Mouse (Mus musculus) CH12.LX (cell line): ENCODE data around the gene Siglecf. TPM values are rescaled to one million over a fixed set of nuclear protein-coding genes. Genes with fewer than 3 reads are reported as not detected.

ENCODE experiments used
- DNase-seq: peaks from one replicate; pipeline ENCODE4 v3.0.0-alpha.2; 2013; ENCODE audit errors: extremely low read depth
- H3K27ac ChIP-seq: 2 replicates; pipeline ENCODE4 v1.5.1; 2012; ENCODE audit warnings: low read depth, mild to moderate bottlenecking, control low read depth, moderate library complexity; ENCODE audit not compliant: insufficient read depth
- H3K27me3 ChIP-seq: replicated peaks from 2 replicates; pipeline ENCODE3; 2012; ENCODE audit warnings: inconsistent platforms
- H3K36me3 ChIP-seq, 2 experiments: replicated peaks in 1 of 2; 2 replicates each; pipeline versions ENCODE3 to v1.6.1; 2012; ENCODE audit warnings: inconsistent platforms in 1 of 2, low read length in 1 of 2, mild to moderate bottlenecking in 1 of 2, mixed read lengths in 1 of 2, moderate library complexity in 1 of 2; ENCODE audit not compliant: control insufficient read depth in 1 of 2, insufficient read depth in 1 of 2
- H3K4me1 ChIP-seq, 2 experiments: 2 replicates each; pipeline ENCODE4 v1.6.1; 2012; ENCODE audit warnings: inconsistent platforms in 1 of 2, moderate library complexity in 1 of 2; ENCODE audit not compliant: insufficient read depth in 2 of 2, control insufficient read depth in 1 of 2
- H3K4me2 ChIP-seq: 2 replicates; pipeline ENCODE4 v1.6.1; 2012; ENCODE audit warnings: low read depth, mild to moderate bottlenecking, control low read depth; ENCODE audit not compliant: poor library complexity, insufficient read depth, severe bottlenecking
- H3K4me3 ChIP-seq, 3 experiments: fragments of 150-350 bp in 1 of 3; sonication (generic) in 1 of 3; replicated peaks in 1 of 3; 2 replicates each; pipeline versions ENCODE3 to v1.5.1; 2011 to 2012; ENCODE audit warnings: low read depth in 2 of 3, low read length in 2 of 3, mild to moderate bottlenecking in 2 of 3, moderate library complexity in 2 of 3, control low read depth in 1 of 3, improper control_type of control experiment in 1 of 3, inconsistent platforms in 1 of 3, mixed read lengths in 1 of 3; ENCODE audit not compliant: poor library complexity in 1 of 3
- H3K79me2 ChIP-seq: replicated peaks from 2 replicates; pipeline ENCODE4 v1.6.1; 2012; ENCODE audit warnings: mild to moderate bottlenecking, moderate library complexity; ENCODE audit not compliant: control insufficient read depth, poor library complexity, insufficient read depth, severe bottlenecking; ENCODE audit errors: extremely low read depth
- H3K9ac ChIP-seq: 2 replicates; pipeline ENCODE4 v1.6.1; 2012; ENCODE audit warnings: low read depth, mild to moderate bottlenecking, control low read depth, moderate library complexity; ENCODE audit not compliant: insufficient read depth
- H3K9me3 ChIP-seq: replicated peaks from 2 replicates; pipeline ENCODE3; 2012; ENCODE audit warnings: low read length, inconsistent platforms, mixed read lengths
- BHLHE40 ChIP-seq: IDR thresholded peaks from 2 replicates; pipeline ENCODE4 v1.6.1; 2011; ENCODE audit warnings: mild to moderate bottlenecking, low read depth, low read length, improper control_type of control experiment
- CHD1 ChIP-seq: IDR thresholded peaks from 2 replicates; pipeline ENCODE4 v1.6.1; 2012; ENCODE audit warnings: low read depth, low read length, improper control_type of control experiment, inconsistent platforms
- CHD2 ChIP-seq: IDR thresholded peaks from 2 replicates; pipeline ENCODE4 v1.6.1; 2011; ENCODE audit warnings: low read length, improper control_type of control experiment
- CTCF ChIP-seq, 2 experiments: IDR thresholded peaks in 1 of 2; conservative IDR thresholded peaks in 1 of 2; 2 replicates each; pipeline ENCODE4 v1.5.1; 2011 to 2012; ENCODE audit warnings: low read depth in 2 of 2, low read length in 2 of 2, improper control_type of control experiment in 1 of 2, inconsistent platforms in 1 of 2, mild to moderate bottlenecking in 1 of 2, moderate library complexity in 1 of 2
- E2F4 ChIP-seq: IDR thresholded peaks from 2 replicates; pipeline ENCODE4 v1.6.1; 2011; ENCODE audit warnings: low read depth, low read length, improper control_type of control experiment; ENCODE audit not compliant: insufficient replicate concordance
- ELF1 ChIP-seq: IDR thresholded peaks from 2 replicates; pipeline ENCODE4 v1.6.1; 2014; ENCODE audit warnings: low read depth, mild to moderate bottlenecking, inconsistent platforms, low read length, improper control_type of control experiment
- EP300 ChIP-seq: IDR thresholded peaks from 2 replicates; pipeline ENCODE4 v1.6.1; 2011; ENCODE audit warnings: low read length, improper control_type of control experiment
- ETS1 ChIP-seq: conservative IDR thresholded peaks from 2 replicates; pipeline ENCODE4 v1.6.1; 2012; ENCODE audit warnings: low read depth, mild to moderate bottlenecking, inconsistent platforms, low read length, improper control_type of control experiment, moderate library complexity
- GABPA ChIP-seq: IDR thresholded peaks from 2 replicates; pipeline ENCODE4 v1.6.1; 2012; ENCODE audit warnings: low read depth, low read length, improper control_type of control experiment, inconsistent platforms; ENCODE audit not compliant: insufficient replicate concordance
- HCFC1 ChIP-seq: IDR thresholded peaks from 2 replicates; pipeline ENCODE4 v1.6.1; 2012; ENCODE audit warnings: low read depth, mild to moderate bottlenecking, inconsistent platforms, low read length, improper control_type of control experiment
- IRF4 ChIP-seq: IDR thresholded peaks from 2 replicates; pipeline ENCODE4 v1.6.1; 2014; ENCODE audit warnings: low read depth, mild to moderate bottlenecking, inconsistent platforms, low read length, improper control_type of control experiment
- JUND ChIP-seq: conservative IDR thresholded peaks from 2 replicates; pipeline ENCODE4 v1.6.1; 2011; ENCODE audit warnings: low read depth, low read length, improper control_type of control experiment
- KAT2A ChIP-seq: IDR thresholded peaks from 2 replicates; pipeline ENCODE4 v1.6.1; 2012; ENCODE audit warnings: low read length, improper control_type of control experiment, inconsistent platforms; ENCODE audit not compliant: insufficient replicate concordance
- MAFK ChIP-seq: IDR thresholded peaks from 2 replicates; pipeline ENCODE4 v1.6.1; 2011; ENCODE audit warnings: low read length, improper control_type of control experiment; ENCODE audit not compliant: insufficient replicate concordance
- MAX ChIP-seq: IDR thresholded peaks from 2 replicates; pipeline ENCODE4 v1.6.1; 2011; ENCODE audit warnings: low read length, improper control_type of control experiment
- MAZ ChIP-seq: IDR thresholded peaks from 2 replicates; pipeline ENCODE4 v1.6.1; 2012; ENCODE audit warnings: low read depth, mild to moderate bottlenecking, inconsistent platforms, low read length, improper control_type of control experiment, moderate library complexity
- MXI1 ChIP-seq: IDR thresholded peaks from 2 replicates; pipeline ENCODE4 v1.6.1; 2011; ENCODE audit warnings: mild to moderate bottlenecking, low read depth, low read length, improper control_type of control experiment
- MYC ChIP-seq: IDR thresholded peaks from 2 replicates; pipeline ENCODE4 v1.6.1; 2011; ENCODE audit warnings: low read depth, mild to moderate bottlenecking, improper control_type of control experiment, low read length
- NELFE ChIP-seq: IDR thresholded peaks from 2 replicates; pipeline ENCODE4 v1.6.1; 2011; ENCODE audit warnings: low read depth, low read length, improper control_type of control experiment
- NRF1 ChIP-seq: IDR thresholded peaks from 2 replicates; pipeline ENCODE4 v1.6.1; 2014; ENCODE audit warnings: low read depth, mild to moderate bottlenecking, inconsistent platforms, low read length, improper control_type of control experiment, moderate library complexity
- PAX5 ChIP-seq: IDR thresholded peaks from 2 replicates; pipeline ENCODE4 v1.6.1; 2012; ENCODE audit warnings: low read length, inconsistent platforms, mixed read lengths
- POLR2A ChIP-seq: IDR thresholded peaks from 2 replicates; pipeline ENCODE4 v1.6.1; 2011; ENCODE audit warnings: low read depth, mild to moderate bottlenecking, improper control_type of control experiment, low read length
- POLR2AphosphoS2 ChIP-seq: IDR thresholded peaks from 2 replicates; pipeline ENCODE4 v1.6.1; 2011; ENCODE audit warnings: low read depth, low read length, improper control_type of control experiment
- RAD21 ChIP-seq: IDR thresholded peaks from 2 replicates; pipeline ENCODE4 v1.6.1; 2011; ENCODE audit warnings: low read depth, mild to moderate bottlenecking, low read length, improper control_type of control experiment, moderate library complexity
- RCOR1 ChIP-seq: conservative IDR thresholded peaks from 2 replicates; pipeline ENCODE4 v1.6.1; 2012; ENCODE audit warnings: low read depth, mild to moderate bottlenecking, inconsistent platforms, low read length, improper control_type of control experiment
- SIN3A ChIP-seq: IDR thresholded peaks from 2 replicates; pipeline ENCODE4 v1.6.1; 2012; ENCODE audit warnings: low read length, improper control_type of control experiment, inconsistent platforms
- SMC3 ChIP-seq: IDR thresholded peaks from 2 replicates; pipeline ENCODE4 v1.6.1; 2011; ENCODE audit warnings: low read depth, low read length, improper control_type of control experiment
- TBP ChIP-seq: conservative IDR thresholded peaks from 2 replicates; pipeline ENCODE4 v1.6.1; 2011; ENCODE audit warnings: low read depth, low read length, improper control_type of control experiment
- TCF12 ChIP-seq: IDR thresholded peaks from 2 replicates; pipeline ENCODE4 v1.6.1; 2014; ENCODE audit warnings: low read depth, mild to moderate bottlenecking, inconsistent platforms, low read length, improper control_type of control experiment
- UBTF ChIP-seq: IDR thresholded peaks from 2 replicates; pipeline ENCODE4 v1.6.1; 2012; ENCODE audit warnings: low read depth, mild to moderate bottlenecking, inconsistent platforms, low read length, improper control_type of control experiment, moderate library complexity
- USF1 ChIP-seq: IDR thresholded peaks from 2 replicates; pipeline ENCODE4 v1.6.1; 2014; ENCODE audit warnings: low read depth, mild to moderate bottlenecking, inconsistent platforms, low read length, improper control_type of control experiment
- USF2 ChIP-seq: conservative IDR thresholded peaks from 2 replicates; pipeline ENCODE4 v1.6.1; 2011; ENCODE audit warnings: low read depth, low read length, improper control_type of control experiment
- ZC3H11A ChIP-seq: IDR thresholded peaks from 2 replicates; pipeline ENCODE4 v1.6.1; 2012; ENCODE audit warnings: low read depth, mild to moderate bottlenecking, inconsistent platforms, low read length, improper control_type of control experiment
- ZKSCAN1 ChIP-seq: IDR thresholded peaks from 2 replicates; pipeline ENCODE4 v1.6.1; 2012; ENCODE audit warnings: low read depth, inconsistent platforms, low read length, improper control_type of control experiment, borderline replicate concordance
- ZMIZ1 ChIP-seq: IDR thresholded peaks from 2 replicates; pipeline ENCODE4 v1.6.1; 2012; ENCODE audit warnings: low read depth, mild to moderate bottlenecking, inconsistent platforms, low read length, improper control_type of control experiment
- ZNF384 ChIP-seq: IDR thresholded peaks from 2 replicates; pipeline ENCODE4 v1.6.1; 2012; ENCODE audit warnings: low read depth, low read length, improper control_type of control experiment, inconsistent platforms
- dilution Hi-C: fragments of 300-500 bp; cut with MboI; formaldehyde crosslinking; loops from 2 replicates; pipeline ENCODE4 v1.14.3; 2020; ENCODE audit warnings: low sequenced_read_pairs; ENCODE audit not compliant: extremely low pct_unique_long_range_greater_than_20kb, extremely low pct_ligation_motif_present
- in situ Hi-C: fragments of 300-500 bp; cut with MboI; formaldehyde crosslinking; loops from 3 replicates; pipeline ENCODE4 v1.14.3; 2019; ENCODE audit warnings: low sequenced_read_pairs, low pct_ligation_motif_present, low pct_unique_long_range_greater_than_20kb, mixed read lengths
- polyA plus RNA-seq: library from polyadenylated mRNA; unstranded; fragments of >175 nt; gene quantifications from 2 replicates; pipeline ENCODE4 v1.2.1, GENCODE M21; 2012; ENCODE audit warnings: low read depth; ENCODE audit not compliant: insufficient read length
- total RNA-seq, 2 experiments: library from RNA; depleted of rRNA; stranded (reverse); fragments of 300-350 nt in 1 of 2; fragments of >200 nt in 1 of 2; gene quantifications; 2 replicates each; pipeline ENCODE4 v1.2.3; 2012 to 2014

Gene Siglecf
- total and polyA plus RNA-seq, 3 experiments: 0.34 to 1.7 (median 0.66) TPM

GRCm38 (mm10) chr7:43326223-43326780, 24.8 kb upstream of the Siglecf start:
- no peak overlapping the region; the same call in 1 of the 2 replicates for H3K4me2 ChIP-seq
- peaks cover 0 to 17% of the 10 kb centered on the region in 2 experiments; a peak in 2 of 4 replicates for H3K4me1 ChIP-seq
- H3K9me3 ChIP-seq: no peaks in the 10 kb centered on the region
- DNase-seq: peak; percentile 42
- no peaks in the 10 kb centered on the region for H3K36me3 ChIP-seq
- H3K27me3 ChIP-seq: no peaks in the 10 kb centered on the region
- H3K4me3 ChIP-seq: no peak overlapping the region
- H3K9ac ChIP-seq: no peak overlapping the region; the same call in 1 of the 2 replicates
- TF ChIP-seq JUND (no peak), NRF1 (no peak), MYC (peak; percentile 92), CTCF (conservative IDR thresholded peaks at IDR 0.05 in 1 of 2, IDR thresholded peaks at IDR 0.05 in 1 of 2; ENCODE audit: low read depth in 2 of 2, low read length in 2 of 2) (no peak), ZKSCAN1 (no peak), HCFC1 (no peak), E2F4 (no peak), ZNF384 (no peak), KAT2A (no peak), ETS1 (no peak; the same call in 1 of the 2 replicates), UBTF (no peak), ELF1 (no peak), PAX5 (no peak), MAZ (no peak), EP300 (no peak), POLR2A (no peak), POLR2AphosphoS2 (no peak), IRF4 (no peak), USF2 (no peak), CHD2 (no peak), ZC3H11A (no peak), CHD1 (no peak), USF1 (peak; percentile 41; the same call in 1 of the 2 replicates), RAD21 (no peak), MAFK (no peak), ZMIZ1 (no peak), SIN3A (no peak), MXI1 (peak; percentile 56; the same call in 1 of the 2 replicates), GABPA (no peak), NELFE (no peak), MAX (peak; percentile 94), TCF12 (no peak), BHLHE40 (no peak), TBP (peak; percentile 45; the same call in 1 of the 2 replicates), SMC3 (no peak), RCOR1 (no peak)
- dilution Hi-C loops (no loop called here), in situ Hi-C loops (no loop called here)
- H3K79me2 ChIP-seq: no peaks in the 10 kb centered on the region
- no peak overlapping the region for H3K27ac ChIP-seq
